Mouse (Mus musculus): ENCODE measurements around the gene Srrm2.
A peak's percentile ranks its signal among the peaks of the same experiment; 100 is the strongest.
"Not testable (repeated sequence)": the region's sequence is repeated elsewhere in the genome, so short reads cannot be mapped to it uniquely, and the experiment has no call there.

The Srrm2 gene

GRCm38 (mm10) chr17:23749400-23750191 is 40.7 kb upstream of the Srrm2 start:
- Histone ChIP-seq H3K36me3 (ENCODE audit: control insufficient read depth, insufficient read depth, low read length, poor library complexity, severe bottlenecking) (no peaks in the 10 kb centered on the region), H3K27me3 (ENCODE audit: control insufficient read depth, insufficient read depth, low read length, poor library complexity, severe bottlenecking) (no peaks in the 10 kb centered on the region)
- DNase-seq (ENCODE audit: low read depth, low spot score) = no peak

GRCm38 (mm10) chr17:23755689-23756088 is 34.6 kb upstream of the Srrm2 start:
- no peaks in the 10 kb centered on the region; the same call in 1 of the 2 replicates for H3K36me3 ChIP-seq (ENCODE audit: control insufficient read depth, insufficient read depth, low read length, poor library complexity, severe bottlenecking)
- no peak for DNase-seq (ENCODE audit: low read depth, low spot score)
- H3K27me3 ChIP-seq (ENCODE audit: control insufficient read depth, insufficient read depth, low read length, poor library complexity, severe bottlenecking) = no peaks in the 10 kb centered on the region

- Histone ChIP-seq H3K27me3 (ENCODE audit: control insufficient read depth, insufficient read depth, low read length, poor library complexity, severe bottlenecking) (no peaks in the 10 kb centered on the region), H3K36me3 (ENCODE audit: control insufficient read depth, insufficient read depth, low read length, poor library complexity, severe bottlenecking) (no peaks in the 10 kb centered on the region; the same call in 1 of the 2 replicates)
- DNase-seq (ENCODE audit: low read depth, low spot score) = no peak
Observed at GRCm38 (mm10) chr17:23757581-23757980, 32.8 kb upstream of the Srrm2 start.

GRCm38 (mm10) chr17:23758801-23759200 is 31.5 kb upstream of the Srrm2 start:
- no peaks in the 10 kb centered on the region; the same call in 1 of the 2 replicates for H3K36me3 ChIP-seq (ENCODE audit: control insufficient read depth, insufficient read depth, low read length, poor library complexity, severe bottlenecking)
- no peaks in the 10 kb centered on the region for H3K27me3 ChIP-seq (ENCODE audit: control insufficient read depth, insufficient read depth, low read length, poor library complexity, severe bottlenecking)
- no peak for DNase-seq (ENCODE audit: low read depth, low spot score)

GRCm38 (mm10) chr17:23760231-23760630 is 30.1 kb upstream of the Srrm2 start:
- no peak for DNase-seq (ENCODE audit: low read depth, low spot score)
- H3K27me3 ChIP-seq (ENCODE audit: control insufficient read depth, insufficient read depth, low read length, poor library complexity, severe bottlenecking) = no peaks in the 10 kb centered on the region
- H3K36me3 ChIP-seq (ENCODE audit: control insufficient read depth, insufficient read depth, low read length, poor library complexity, severe bottlenecking) = no peaks in the 10 kb centered on the region; the same call in 1 of the 2 replicates

GRCm38 (mm10) chr17:23761155-23761554 is 29.2 kb upstream of the Srrm2 start:
- DNase-seq (ENCODE audit: low read depth, low spot score) = no peak
- Histone ChIP-seq H3K36me3 (ENCODE audit: control insufficient read depth, insufficient read depth, low read length, poor library complexity, severe bottlenecking) (no peaks in the 10 kb centered on the region; the same call in 1 of the 2 replicates), H3K27me3 (ENCODE audit: control insufficient read depth, insufficient read depth, low read length, poor library complexity, severe bottlenecking) (no peaks in the 10 kb centered on the region)

GRCm38 (mm10) chr17:23762976-23763375 is 27.4 kb upstream of the Srrm2 start:
- no peak for DNase-seq (ENCODE audit: low read depth, low spot score)
- H3K27me3 ChIP-seq (ENCODE audit: control insufficient read depth, insufficient read depth, low read length, poor library complexity, severe bottlenecking) = no peaks in the 10 kb centered on the region
- no peaks in the 10 kb centered on the region for H3K36me3 ChIP-seq (ENCODE audit: control insufficient read depth, insufficient read depth, low read length, poor library complexity, severe bottlenecking)

- no peak for DNase-seq (ENCODE audit: low read depth, low spot score)
- H3K36me3 ChIP-seq (ENCODE audit: control insufficient read depth, insufficient read depth, low read length, poor library complexity, severe bottlenecking) = no peaks in the 10 kb centered on the region
- no peaks in the 10 kb centered on the region; the same call in 1 of the 2 replicates for H3K27me3 ChIP-seq (ENCODE audit: control insufficient read depth, insufficient read depth, low read length, poor library complexity, severe bottlenecking)
Observed at GRCm38 (mm10) chr17:23770493-23770892, 19.8 kb upstream of the Srrm2 start.

GRCm38 (mm10) chr17:23770896-23771283 is 19.4 kb upstream of the Srrm2 start:
- Histone ChIP-seq H3K36me3 (ENCODE audit: control insufficient read depth, insufficient read depth, low read length, poor library complexity, severe bottlenecking) (no peaks in the 10 kb centered on the region), H3K27me3 (ENCODE audit: control insufficient read depth, insufficient read depth, low read length, poor library complexity, severe bottlenecking) (no peaks in the 10 kb centered on the region; the same call in 1 of the 2 replicates)
- DNase-seq (ENCODE audit: low read depth, low spot score) = no peak

GRCm38 (mm10) chr17:23771284-23772218 is 18.8 kb upstream of the Srrm2 start, which contains the start of gene Flywch1:
Flywch1 (minus strand) TSS chr17:23771602.
- no peaks in the 10 kb centered on the region; the same call in 1 of the 2 replicates for H3K27me3 ChIP-seq (ENCODE audit: control insufficient read depth, insufficient read depth, low read length, poor library complexity, severe bottlenecking)
- H3K36me3 ChIP-seq (ENCODE audit: control insufficient read depth, insufficient read depth, low read length, poor library complexity, severe bottlenecking) = no peaks in the 10 kb centered on the region
- peak; percentile 98 for DNase-seq (ENCODE audit: low read depth, low spot score)

- DNase-seq (ENCODE audit: low read depth, low spot score); H3K36me3 ChIP-seq (ENCODE audit: control insufficient read depth, insufficient read depth, low read length, poor library complexity, severe bottlenecking); H3K27me3 ChIP-seq (ENCODE audit: control insufficient read depth, insufficient read depth, low read length, poor library complexity, severe bottlenecking): not testable (repeated sequence)
Observed at GRCm38 (mm10) chr17:23772219-23772556, 18.1 kb upstream of the Srrm2 start.

- DNase-seq (ENCODE audit: low read depth, low spot score) = no peak
- no peaks in the 10 kb centered on the region; the same call in 1 of the 2 replicates for H3K27me3 ChIP-seq (ENCODE audit: control insufficient read depth, insufficient read depth, low read length, poor library complexity, severe bottlenecking)
- H3K36me3 ChIP-seq (ENCODE audit: control insufficient read depth, insufficient read depth, low read length, poor library complexity, severe bottlenecking) = no peaks in the 10 kb centered on the region
Observed at GRCm38 (mm10) chr17:23773676-23774075, 16.7 kb upstream of the Srrm2 start.

GRCm38 (mm10) chr17:23774090-23774489 is 16.2 kb upstream of the Srrm2 start:
- peak; percentile 91 for DNase-seq (ENCODE audit: low read depth, low spot score)
- Histone ChIP-seq H3K27me3 (ENCODE audit: control insufficient read depth, insufficient read depth, low read length, poor library complexity, severe bottlenecking) (no peaks in the 10 kb centered on the region; the same call in 1 of the 2 replicates), H3K36me3 (ENCODE audit: control insufficient read depth, insufficient read depth, low read length, poor library complexity, severe bottlenecking) (no peaks in the 10 kb centered on the region)

GRCm38 (mm10) chr17:23776216-23776615 is 14.1 kb upstream of the Srrm2 start:
- Histone ChIP-seq H3K36me3 (ENCODE audit: control insufficient read depth, insufficient read depth, low read length, poor library complexity, severe bottlenecking) (no peaks in the 10 kb centered on the region), H3K27me3 (ENCODE audit: control insufficient read depth, insufficient read depth, low read length, poor library complexity, severe bottlenecking) (no peaks in the 10 kb centered on the region; the same call in 1 of the 2 replicates)
- no peak for DNase-seq (ENCODE audit: low read depth, low spot score)

GRCm38 (mm10) chr17:23777141-23777540 is 13.2 kb upstream of the Srrm2 start:
- no peak for DNase-seq (ENCODE audit: low read depth, low spot score)
- H3K36me3 ChIP-seq (ENCODE audit: control insufficient read depth, insufficient read depth, low read length, poor library complexity, severe bottlenecking) = no peaks in the 10 kb centered on the region
- no peaks in the 10 kb centered on the region for H3K27me3 ChIP-seq (ENCODE audit: control insufficient read depth, insufficient read depth, low read length, poor library complexity, severe bottlenecking)

Measured in splenic B cell, adult 2 months (primary cell).